Mouse (Mus musculus) neural tube, embryonic 15.5 days (tissue): ENCODE results near the gene Ptprm. TPM values are rescaled to one million over a fixed set of nuclear protein-coding genes. Genes with fewer than 3 reads are reported as not detected.

Experiments used
- ATAC-seq: fragments of 200-750 bp; cut with Nextera tagmentation; 2 replicates; pipeline ENCODE4 v1.8.0; 2017; ENCODE audit warnings: mild to moderate bottlenecking, moderate TSS enrichment, moderate library complexity; ENCODE audit not compliant: low FRiP score
- H3K27ac ChIP-seq: fragments of 300-500 bp; sonication (generic); replicated peaks from 2 replicates; pipeline ENCODE4 v1.5.1; 2015; ENCODE audit warnings: mild to moderate bottlenecking, inconsistent platforms
- H3K27me3 ChIP-seq: fragments of 300-500 bp; sonication (generic); replicated peaks from 2 replicates; pipeline ENCODE4 v1.6.1; 2015; ENCODE audit warnings: inconsistent platforms
- H3K36me3 ChIP-seq: fragments of 300-500 bp; sonication (generic); 2 replicates; pipeline ENCODE4 v1.6.1; 2015; ENCODE audit warnings: inconsistent platforms
- H3K4me1 ChIP-seq: fragments of 300-500 bp; sonication (generic); 2 replicates; pipeline ENCODE4 v1.6.1; 2015; ENCODE audit warnings: inconsistent platforms
- H3K4me2 ChIP-seq: fragments of 300-500 bp; sonication (generic); 2 replicates; pipeline ENCODE4 v1.6.1; 2015; ENCODE audit warnings: inconsistent platforms, mild to moderate bottlenecking, moderate library complexity
- H3K4me3 ChIP-seq: fragments of 300-500 bp; sonication (generic); replicated peaks from 2 replicates; pipeline ENCODE4 v1.5.1; 2015; ENCODE audit warnings: mild to moderate bottlenecking, inconsistent platforms
- H3K9ac ChIP-seq: fragments of 300-500 bp; sonication (generic); replicated peaks from 2 replicates; pipeline ENCODE4 v1.6.1; 2015; ENCODE audit warnings: mild to moderate bottlenecking, inconsistent platforms
- H3K9me3 ChIP-seq: fragments of 300-500 bp; sonication (generic); replicated peaks from 2 replicates; pipeline ENCODE4 v1.6.1; 2016; ENCODE audit warnings: inconsistent platforms
- WGBS: fragments of 180-500 bp; shearing (Covaris S2); methylation state at CpG from one replicate; pipeline ENCODE4 v1.1.7; 2015; ENCODE audit warnings: mixed read lengths; 5-methylcytosine and 5-hydroxymethylcytosine counted together
- polyA plus RNA-seq: library from polyadenylated mRNA; unstranded; fragments of >200 nt; fragmentation: Nextera tagmentation; extraction: Ambion mirVana; gene quantifications from 2 replicates; pipeline ENCODE4 v1.2.1, GENCODE M21; 2015

Ptprm gene
- polyA plus RNA-seq, 1 experiment from 2014 or later = 25.3 TPM

DNA sequence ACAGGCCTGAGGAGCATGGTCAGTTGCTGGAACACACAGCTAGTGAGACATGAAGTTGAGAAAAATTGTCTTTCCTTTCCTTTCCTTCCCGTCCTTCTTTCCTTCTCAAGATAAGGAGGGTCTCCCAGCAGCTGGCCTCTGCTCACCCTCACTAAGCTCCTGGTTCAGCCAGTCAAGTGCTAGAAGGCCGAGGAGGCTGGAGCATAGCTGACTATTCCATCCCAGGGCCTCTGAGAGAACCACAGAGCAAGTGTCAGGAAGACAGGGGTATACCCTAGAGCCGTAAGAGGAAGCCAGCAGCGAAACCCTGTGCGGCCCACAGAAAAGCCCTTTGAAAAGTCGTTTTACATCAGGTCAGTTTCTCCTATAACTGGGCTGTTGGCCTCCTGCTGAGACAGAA, 624.3 kb downstream of the Ptprm start:
- no peaks in the 10 kb centered on the region for H3K27me3 ChIP-seq
- 68% methylated on average over 6 of the region's 6 CpGs for WGBS
- H3K9ac ChIP-seq = no peak overlapping the region
- no peaks in the 10 kb centered on the region for H3K9me3 ChIP-seq
- H3K4me1 ChIP-seq = peaks cover 7% of the 10 kb centered on the region; the same call in 1 of the 2 replicates
- H3K36me3 ChIP-seq = no peaks in the 10 kb centered on the region
- ATAC-seq = no peak
- no peak overlapping the region for H3K27ac ChIP-seq
- no peak overlapping the region for H3K4me2 ChIP-seq
- no peak overlapping the region for H3K4me3 ChIP-seq

DNA sequence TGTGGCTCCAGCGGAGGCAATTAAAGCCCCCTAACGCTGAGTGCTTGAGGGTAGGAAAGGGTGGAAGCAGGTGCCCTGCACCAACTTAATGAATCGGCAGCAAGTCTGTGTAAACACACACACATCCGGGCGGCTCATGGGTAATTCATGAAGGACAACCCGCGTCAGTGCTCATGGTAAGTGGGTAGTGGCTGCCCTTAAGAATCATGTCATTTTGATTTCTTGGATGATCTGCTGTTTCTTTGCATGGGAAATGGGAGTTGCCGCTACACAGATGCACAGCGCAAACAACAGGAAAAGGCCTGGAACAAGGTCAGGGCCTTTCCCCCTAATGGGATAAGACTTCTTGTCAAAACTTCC, 633.3 kb downstream of the Ptprm start:
- H3K4me3 ChIP-seq = no peak overlapping the region
- 0 out of 2 replicates have a peak overlapping the region, but pooled peaks have one; percentile 17 for H3K4me2 ChIP-seq
- 33% methylated on average over 9 of the region's 9 CpGs for WGBS
- no peaks in the 10 kb centered on the region for H3K27me3 ChIP-seq
- no peak for ATAC-seq
- H3K27ac ChIP-seq = no peak overlapping the region
- peaks cover 12% of the 10 kb centered on the region for H3K4me1 ChIP-seq
- no peaks in the 10 kb centered on the region for H3K9me3 ChIP-seq
- no peaks in the 10 kb centered on the region for H3K36me3 ChIP-seq
- no peak overlapping the region; the same call in 1 of the 2 replicates for H3K9ac ChIP-seq

DNA sequence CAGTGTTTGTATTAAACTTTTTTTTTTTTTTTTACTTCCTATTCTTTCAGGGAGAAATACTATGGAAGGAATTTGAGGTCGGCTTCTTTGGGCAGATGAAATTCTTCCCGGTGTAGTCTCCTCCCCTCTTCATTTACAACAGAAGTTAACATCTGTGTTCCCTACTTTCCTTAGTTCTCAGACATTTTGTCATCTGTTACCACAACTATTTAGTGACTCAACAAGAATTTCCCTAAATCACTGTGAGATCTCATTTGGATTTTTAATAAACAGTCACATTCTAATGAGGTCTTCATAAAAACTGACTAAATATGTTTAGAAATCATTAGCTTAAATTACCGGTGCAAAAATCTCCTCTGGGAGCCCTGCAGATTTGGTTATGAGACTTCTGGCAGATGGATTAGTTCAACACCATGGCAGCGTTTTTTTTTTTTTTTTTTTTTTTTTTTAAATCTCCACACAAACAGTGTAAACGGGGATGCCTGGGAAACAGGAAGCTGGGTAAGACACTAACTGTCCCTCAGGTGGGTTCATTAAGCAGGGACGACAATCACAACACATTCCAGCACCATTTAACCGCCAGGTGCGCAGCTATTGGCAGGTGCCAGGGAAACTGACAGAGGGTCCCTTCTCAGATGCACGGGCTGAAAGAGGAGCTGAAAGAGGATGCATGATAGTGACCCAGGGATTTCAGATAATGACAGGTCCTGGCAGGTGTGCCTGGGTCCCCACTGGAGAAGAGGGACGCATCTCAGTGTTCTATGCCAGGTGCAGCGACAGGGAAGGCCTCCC, 633.9 kb downstream of the Ptprm start:
- Histone ChIP-seq H3K9me3 (no peaks in the 10 kb centered on the region), H3K27me3 (no peaks in the 10 kb centered on the region), H3K27ac (no peak overlapping the region), H3K4me1 (peaks cover 8% of the 10 kb centered on the region), H3K9ac (no peak overlapping the region; the same call in 1 of the 2 replicates), H3K4me2 (0 out of 2 replicates have a peak overlapping the region, but pooled peaks have one; percentile 17), H3K4me3 (no peak overlapping the region), H3K36me3 (no peaks in the 10 kb centered on the region)
- peak; percentile 59 for ATAC-seq
- WGBS = 38% methylated on average over 11 of the region's 11 CpGs

DNA sequence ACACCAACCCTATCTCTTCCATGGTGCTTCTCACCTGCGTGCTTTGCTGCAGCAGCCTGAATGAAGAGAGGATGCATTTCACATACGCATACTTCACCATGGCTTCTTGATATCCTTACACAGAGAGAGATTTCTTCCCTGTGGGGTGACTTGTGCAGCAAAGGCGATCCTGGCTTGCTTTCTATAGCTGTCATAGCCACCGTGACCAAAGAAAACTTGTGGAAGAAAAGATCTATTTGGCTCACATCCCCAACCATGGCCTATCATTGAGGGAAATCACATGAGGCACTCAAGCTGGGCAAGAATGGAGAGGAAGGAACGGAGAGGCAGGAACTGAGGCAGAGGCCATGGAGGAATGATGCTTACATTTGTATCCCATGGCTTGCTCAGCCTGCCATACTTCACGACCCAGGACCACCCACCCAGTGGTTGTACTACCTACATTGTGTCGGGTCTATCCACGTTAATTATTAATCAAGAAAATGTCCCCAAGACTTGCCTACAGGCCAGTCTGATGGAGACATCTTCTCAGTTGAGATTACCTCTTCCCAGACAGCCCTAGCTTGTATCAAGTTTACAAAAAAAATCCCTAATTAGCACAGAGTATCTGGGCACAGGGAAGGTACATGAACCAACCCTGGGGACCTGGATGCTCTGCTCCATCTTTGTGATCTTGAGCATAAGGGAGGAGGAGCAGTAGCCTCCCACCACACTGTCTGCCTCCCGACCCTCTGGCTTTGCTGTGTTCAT, 641.6 kb downstream of the Ptprm start:
- Histone ChIP-seq H3K4me3 (no peak overlapping the region), H3K4me1 (peaks cover 4% of the 10 kb centered on the region; the same call in 1 of the 2 replicates), H3K27ac (no peak overlapping the region), H3K27me3 (no peaks in the 10 kb centered on the region), H3K36me3 (no peaks in the 10 kb centered on the region), H3K9ac (no peak overlapping the region), H3K9me3 (no peaks in the 10 kb centered on the region), H3K4me2 (no peak overlapping the region)
- no peak for ATAC-seq
- 88% methylated on average over 9 of the region's 9 CpGs for WGBS

DNA sequence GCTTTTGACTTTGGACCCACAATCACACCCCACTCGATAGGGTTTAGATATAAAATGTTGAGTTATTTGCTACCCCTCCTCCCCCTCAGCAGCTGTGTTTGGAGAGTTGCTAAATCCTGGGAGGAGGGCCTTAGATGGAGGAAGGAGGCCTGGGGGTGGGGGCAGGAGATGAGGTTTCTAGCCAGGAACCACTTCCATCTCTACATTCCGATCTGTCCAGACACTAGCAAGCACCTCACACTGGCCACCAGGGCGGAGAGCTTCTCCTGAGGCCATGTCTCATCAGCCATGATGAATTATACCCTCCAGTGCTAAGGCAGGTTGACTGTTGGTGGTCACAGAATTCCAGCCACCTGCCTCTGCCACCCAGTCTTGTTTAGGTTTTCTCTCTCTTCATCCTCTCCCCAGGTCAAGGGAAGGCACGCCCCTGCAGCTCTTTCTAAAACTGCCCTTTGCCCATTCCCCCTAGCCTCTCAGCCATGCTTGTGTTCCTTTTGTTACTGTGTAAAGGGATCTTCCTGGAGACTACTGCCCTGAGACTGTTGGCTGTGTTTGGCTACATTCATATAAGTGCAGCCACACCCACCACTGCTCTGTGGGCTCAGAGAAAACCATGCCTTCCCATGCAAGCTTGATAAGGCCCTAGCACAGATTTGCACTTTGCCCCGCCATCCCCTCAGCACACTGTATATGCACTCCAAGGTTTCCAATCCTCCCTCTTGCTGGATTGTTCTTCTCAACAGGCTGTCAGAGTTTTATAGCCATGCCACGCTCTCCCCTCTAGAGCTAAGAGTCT, 642.8 kb downstream of the Ptprm start:
- H3K4me3 ChIP-seq = no peak overlapping the region
- no peak overlapping the region for H3K4me2 ChIP-seq
- WGBS = 77% methylated on average over 6 of the region's 6 CpGs
- no peak for ATAC-seq
- H3K4me1 ChIP-seq = peaks cover 4% of the 10 kb centered on the region; the same call in 1 of the 2 replicates
- H3K27ac ChIP-seq = no peak overlapping the region
- no peaks in the 10 kb centered on the region for H3K9me3 ChIP-seq
- H3K36me3 ChIP-seq = no peaks in the 10 kb centered on the region
- no peaks in the 10 kb centered on the region for H3K27me3 ChIP-seq
- no peak overlapping the region for H3K9ac ChIP-seq

DNA sequence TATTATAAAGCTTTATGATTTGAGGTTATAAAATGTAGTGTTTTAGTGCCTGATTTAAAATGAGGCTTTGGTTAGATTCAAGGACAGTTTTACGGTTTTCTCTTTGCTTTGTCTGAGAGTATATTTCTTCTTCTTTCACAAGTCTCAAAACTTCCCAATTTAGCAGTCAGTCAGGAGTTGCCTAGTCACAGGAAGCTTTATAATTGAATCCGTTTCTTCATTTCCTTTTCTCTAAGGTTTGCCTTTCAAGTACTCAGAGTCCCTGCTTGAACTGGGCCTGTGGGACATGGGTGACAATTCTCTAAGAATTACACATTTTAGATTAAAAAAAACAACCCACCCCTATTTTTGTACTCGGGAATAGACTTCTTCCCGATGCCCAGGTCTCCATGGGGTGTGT, 643.7 kb downstream of the Ptprm start:
- no peaks in the 10 kb centered on the region for H3K27me3 ChIP-seq
- ATAC-seq = no peak
- peaks cover 4% of the 10 kb centered on the region; the same call in 1 of the 2 replicates for H3K4me1 ChIP-seq

DNA sequence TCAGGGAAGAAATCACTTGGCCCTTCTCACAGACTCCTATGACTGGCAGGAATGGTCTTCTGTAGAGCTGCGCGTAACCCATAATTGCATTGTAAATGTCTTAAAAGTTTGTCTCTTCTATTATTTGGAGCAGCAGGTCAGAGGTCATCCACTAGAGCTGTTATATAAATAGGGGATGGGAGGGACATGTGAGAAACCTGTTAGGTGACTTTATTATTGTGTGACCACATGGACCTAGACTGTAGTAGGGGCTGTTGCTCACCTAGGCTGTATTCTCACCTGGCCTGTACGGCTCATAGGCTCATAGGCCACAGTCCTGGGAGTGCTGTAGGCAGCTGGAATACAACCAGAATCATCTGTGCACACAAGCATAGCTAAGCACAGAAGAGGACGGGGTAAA, 645.5 kb downstream of the Ptprm start:
- ATAC-seq = no peak
- Histone ChIP-seq H3K4me2 (no peak overlapping the region), H3K9ac (no peak overlapping the region), H3K27me3 (no peaks in the 10 kb centered on the region), H3K4me1 (peaks cover 4% of the 10 kb centered on the region; the same call in 1 of the 2 replicates), H3K4me3 (no peak overlapping the region), H3K27ac (no peak overlapping the region), H3K36me3 (no peaks in the 10 kb centered on the region), H3K9me3 (no peaks in the 10 kb centered on the region)
- WGBS = 91% methylated on average over 4 of the region's 4 CpGs

More for the DNA sequence above, 643.7 kb downstream of the Ptprm start:
- Histone ChIP-seq H3K4me2 (no peak overlapping the region), H3K4me3 (no peak overlapping the region), H3K9me3 (no peaks in the 10 kb centered on the region), H3K27ac (no peak overlapping the region), H3K9ac (no peak overlapping the region), H3K36me3 (no peaks in the 10 kb centered on the region)
- 54% methylated on average over 4 of the region's 4 CpGs for WGBS

DNA sequence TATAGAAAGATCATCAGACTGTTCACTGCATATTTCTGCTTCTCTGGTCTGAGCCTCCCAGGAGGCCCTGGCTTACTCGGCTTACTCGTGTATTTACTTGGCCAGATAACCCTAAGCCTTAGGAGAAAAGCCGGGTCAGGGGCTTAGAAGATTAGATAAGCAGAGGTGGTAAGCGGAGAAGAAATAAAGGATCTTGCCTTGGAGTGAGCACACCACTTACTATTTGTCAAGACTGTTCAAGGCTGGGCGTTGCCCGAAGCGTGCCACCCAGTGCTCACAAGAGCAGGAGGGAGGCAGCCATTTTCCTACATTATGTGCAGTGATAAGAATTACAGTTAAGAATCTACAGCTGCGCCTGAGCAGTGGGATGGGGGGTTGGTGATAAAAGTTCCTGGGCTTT, 646.6 kb downstream of the Ptprm start:
- no peak overlapping the region for H3K4me3 ChIP-seq
- no peaks in the 10 kb centered on the region for H3K27me3 ChIP-seq
- H3K9ac ChIP-seq = no peak overlapping the region
- no peak overlapping the region for H3K4me2 ChIP-seq
- ATAC-seq = no peak
- H3K4me1 ChIP-seq = peaks cover 4% of the 10 kb centered on the region; the same call in 1 of the 2 replicates
- H3K36me3 ChIP-seq = no peaks in the 10 kb centered on the region
- 79% methylated on average over 8 of the region's 8 CpGs for WGBS
- H3K27ac ChIP-seq = no peak overlapping the region
- H3K9me3 ChIP-seq = no peaks in the 10 kb centered on the region

DNA sequence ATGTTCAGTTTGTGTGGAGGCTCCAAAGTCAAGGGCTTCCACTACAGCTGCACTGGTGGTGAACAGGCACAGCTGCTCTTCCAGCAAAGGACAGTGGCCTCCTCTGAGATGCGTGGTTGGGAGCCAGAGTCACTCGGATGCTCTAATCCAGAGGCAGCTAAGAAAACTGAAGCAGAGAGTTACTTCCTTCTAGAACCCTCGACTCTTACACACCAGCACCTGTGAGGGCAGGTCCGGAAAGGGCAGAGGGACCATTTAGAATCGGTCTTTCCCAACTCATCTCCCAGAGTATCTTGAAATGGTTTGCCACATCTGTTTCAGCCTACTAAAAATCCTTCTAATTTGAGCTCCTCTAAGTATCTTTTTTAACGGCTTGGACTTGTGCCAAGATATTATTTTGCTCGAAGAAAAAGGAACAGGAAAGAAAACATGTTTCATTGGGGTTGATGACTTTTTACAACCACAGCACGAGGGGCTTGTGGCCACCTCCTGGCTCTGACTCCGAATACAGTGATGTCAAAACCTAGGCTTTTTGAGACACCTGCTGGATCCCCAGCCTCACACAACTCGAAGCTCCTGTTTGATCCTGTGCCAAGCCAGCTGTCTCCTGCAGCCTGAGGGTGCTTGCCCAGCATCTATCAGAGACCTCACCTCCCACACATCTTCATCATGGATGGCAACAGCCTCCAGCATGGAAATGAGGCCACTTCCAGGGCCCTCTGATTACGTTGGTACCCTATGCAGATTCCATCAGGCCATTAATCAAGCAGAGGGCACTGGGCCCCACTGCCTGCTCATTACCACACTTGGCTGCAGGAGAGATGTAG, 652.7 kb downstream of the Ptprm start:
- H3K4me1 ChIP-seq = peaks cover 22% of the 10 kb centered on the region
- 0 out of 2 replicates have a peak overlapping the region, but pooled peaks have one; percentile 13 for H3K27ac ChIP-seq
- no peak for ATAC-seq
- WGBS = 52% methylated on average over 11 of the region's 11 CpGs
- no peaks in the 10 kb centered on the region for H3K27me3 ChIP-seq
- no peaks in the 10 kb centered on the region for H3K36me3 ChIP-seq
- H3K4me3 ChIP-seq = no peak overlapping the region
- H3K4me2 ChIP-seq = no peak overlapping the region
- H3K9ac ChIP-seq = no peak overlapping the region
- H3K9me3 ChIP-seq = no peaks in the 10 kb centered on the region

DNA sequence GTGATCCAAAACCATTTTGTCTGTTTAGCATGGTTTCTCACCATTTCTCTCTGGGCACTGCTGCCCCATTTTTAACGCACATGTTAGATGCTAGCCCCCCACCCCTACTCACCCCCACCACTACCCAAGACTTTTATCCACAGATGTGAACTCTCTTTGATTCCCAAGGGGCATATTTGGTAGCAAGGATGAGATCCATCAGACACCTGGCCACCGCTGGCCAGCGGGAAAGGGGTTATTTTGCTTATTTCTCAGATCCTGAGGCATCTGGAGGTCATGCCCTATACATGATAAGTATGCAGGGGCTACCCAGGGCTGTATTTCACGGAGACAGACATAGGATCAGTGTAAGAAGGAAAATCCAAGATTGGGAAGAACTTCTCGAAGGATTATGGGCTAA, 654.4 kb downstream of the Ptprm start:
- WGBS = 87% methylated on average over 5 of the region's 5 CpGs
- Histone ChIP-seq H3K9ac (no peak overlapping the region), H3K27me3 (no peaks in the 10 kb centered on the region)

DNA sequence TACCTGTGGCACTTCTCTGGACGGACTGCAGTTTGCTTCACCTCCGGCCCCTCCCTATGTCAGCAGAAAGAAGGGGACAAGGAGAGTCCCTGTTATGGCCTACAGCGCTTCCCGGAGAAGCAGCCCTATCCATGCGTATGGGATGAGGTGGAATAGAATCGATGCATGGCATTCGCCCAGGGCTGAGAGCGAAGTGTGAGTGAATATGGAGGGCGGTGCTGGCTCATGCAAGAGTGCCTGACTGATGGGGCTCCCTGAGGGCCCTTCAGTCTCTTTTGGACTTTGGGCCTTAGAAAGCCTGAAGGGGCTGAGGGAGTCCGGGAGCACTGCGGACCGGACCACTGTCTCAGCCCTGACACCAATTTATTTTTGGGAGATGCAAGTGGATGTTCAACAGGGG, 656.6 kb downstream of the Ptprm start:
- H3K4me2 ChIP-seq = no peak overlapping the region
- H3K4me3 ChIP-seq = no peak overlapping the region
- 66% methylated on average over 12 of the region's 12 CpGs for WGBS
- no peaks in the 10 kb centered on the region for H3K27me3 ChIP-seq
- no peak for ATAC-seq
- H3K9ac ChIP-seq = no peak overlapping the region
- H3K36me3 ChIP-seq = no peaks in the 10 kb centered on the region
- no peaks in the 10 kb centered on the region for H3K9me3 ChIP-seq
- H3K27ac ChIP-seq = no peak overlapping the region
- H3K4me1 ChIP-seq = peaks cover 33% of the 10 kb centered on the region

More for the DNA sequence above, 654.4 kb downstream of the Ptprm start:
- H3K4me2 ChIP-seq = no peak overlapping the region
- H3K27ac ChIP-seq = no peak overlapping the region
- no peak overlapping the region for H3K4me3 ChIP-seq
- no peaks in the 10 kb centered on the region for H3K9me3 ChIP-seq
- no peaks in the 10 kb centered on the region for H3K36me3 ChIP-seq
- ATAC-seq = no peak
- H3K4me1 ChIP-seq = peaks cover 22% of the 10 kb centered on the region
